13 mouse cellular contexts compared by ENCODE assay signal in the genomic region with DNA sequence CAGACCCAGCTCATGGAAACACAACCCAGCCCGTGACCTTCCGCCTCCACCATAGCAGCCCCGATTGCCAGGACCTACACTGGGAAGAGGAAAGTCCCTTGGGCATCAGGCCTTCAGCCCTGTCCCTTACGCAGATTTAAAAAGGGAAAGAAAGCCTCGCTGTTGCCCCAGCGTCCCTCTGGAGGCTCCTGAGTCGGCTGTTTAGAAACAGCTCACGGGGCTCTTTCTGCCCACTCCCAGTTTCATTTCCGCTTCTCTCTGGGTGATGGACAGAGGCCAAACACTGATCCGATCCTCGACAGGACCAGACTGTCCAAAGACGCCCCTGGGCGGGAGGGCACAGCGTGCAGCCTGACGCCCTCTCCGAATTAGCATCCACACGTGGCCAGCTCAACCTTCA.
DNase-seq lines count a peak whose midpoint lies in the region; TF ChIP-seq lines count a peak whose summit lies in the region.
"Had no signal": no experiment of that assay in that cellular context is flagged by ENCODE, and none has a peak within 500 bp of the region (broad histone marks: within the 10 kb centered on the region; RNA-seq: fewer than 3 reads in every experiment).

No protein-coding gene starts in this region.

- dilution Hi-C loops in CH12.LX (cut with MboI; ENCODE audit: extremely low pct_ligation_motif_present, extremely low pct_unique_long_range_greater_than_20kb, low sequenced_read_pairs), result no loop called here

- H3K9me3 ChIP-seq in CH12.LX (replicated peaks; ENCODE audit: low read length), result peaks cover 7% of the 10 kb centered on the region
- H3K9me3 ChIP-seq: G1E; heart, embryonic 15.5 days had no signal

- H3K4me3 ChIP-seq in gastrocnemius, adult 2 months, result peak overlapping the region; percentile 18; the same call in 1 of the 2 replicates
- peak overlapping the region in 1 of 3 experiments; percentile 36 for H3K4me3 ChIP-seq in CH12.LX (replicated peaks in 1 of 3; ENCODE audit: low read depth in 2 of 3, low read length in 2 of 3, poor library complexity in 1 of 3)
- H3K4me3 ChIP-seq: erythroblast, embryonic 14.5 days; heart, embryonic 15.5 days; left cerebral cortex, adult 2 months had no signal

- no peak for TF ChIP-seq POLR2A in CH12.LX (IDR thresholded peaks at IDR 0.05; ENCODE audit: low read depth, low read length)

- TF ChIP-seq RAD21 in CH12.LX (IDR thresholded peaks at IDR 0.05; ENCODE audit: low read depth, low read length), result no peak

- H3K36me3 ChIP-seq in CH12.LX (replicated peaks in 1 of 2; ENCODE audit: control insufficient read depth in 1 of 2, insufficient read depth in 1 of 2, low read length in 1 of 2), result peaks cover 5 to 88% of the 10 kb centered on the region in 2 experiments

- no peak overlapping the region for H3K4me2 ChIP-seq in CH12.LX (ENCODE audit: insufficient read depth, low read depth, poor library complexity, severe bottlenecking)
- H3K4me2 ChIP-seq: heart, embryonic 15.5 days had no signal

- no peaks in the 10 kb centered on the region for H3K79me2 ChIP-seq in CH12.LX (replicated peaks; ENCODE audit: control insufficient read depth, extremely low read depth, insufficient read depth, poor library complexity, severe bottlenecking)

- intact Hi-C loops in gastrocnemius, adult 2 months (cut with DNase I), result no loop called here

- no peaks in the 10 kb centered on the region for H3K27me3 ChIP-seq in CH12.LX (replicated peaks)
- H3K27me3 ChIP-seq: heart, embryonic 15.5 days had no signal

- H3K27ac ChIP-seq in gastrocnemius, adult 2 months, result peak overlapping the region; percentile 56; the same call in 1 of the 2 replicates
- H3K27ac ChIP-seq in CH12.LX (ENCODE audit: insufficient read depth, low read depth), result no peak overlapping the region
- H3K27ac ChIP-seq: heart, embryonic 15.5 days; left cerebral cortex, adult 2 months had no signal

- TF ChIP-seq CTCF in gastrocnemius, adult 2 months (IDR thresholded peaks at IDR 0.05), result no peak
- no peak for TF ChIP-seq CTCF in CH12.LX (conservative IDR thresholded peaks at IDR 0.05 in 1 of 2, IDR thresholded peaks at IDR 0.05 in 1 of 2; ENCODE audit: low read depth in 2 of 2, low read length in 2 of 2)

- peak; percentile 49 for DNase-seq in gastrocnemius, adult 2 months
- no peak for DNase-seq in gastrocnemius, postnatal 10 days
- DNase-seq in layer of hippocampus, adult 9-11 months, result peak; percentile 59
- no peak for DNase-seq in layer of hippocampus, adult 8-10 months (ENCODE audit: low spot score in 2 of 2)
- DNase-seq in CH12.LX (ENCODE audit: extremely low read depth), result no peak
- DNase-seq in lung, postnatal 4 days, result peak; percentile 38 to 43
- DNase-seq in urinary bladder, postnatal 14 days (ENCODE audit: low spot score), result no peak
- no peak for DNase-seq in thymus, postnatal 25 days
- DNase-seq: cerebellum, adult 8-10 months had no signal

- H3K9ac ChIP-seq in CH12.LX (ENCODE audit: insufficient read depth, low read depth), result no peak overlapping the region
- H3K9ac ChIP-seq: heart, embryonic 15.5 days had no signal

- in situ Hi-C loops in CH12.LX (cut with MboI; ENCODE audit: low pct_ligation_motif_present, low pct_unique_long_range_greater_than_20kb, low sequenced_read_pairs), result no loop called here

- peaks cover 49 to 54% of the 10 kb centered on the region in 2 experiments for H3K4me1 ChIP-seq in CH12.LX (ENCODE audit: control insufficient read depth in 1 of 2, insufficient read depth in 2 of 2)
- H3K4me1 ChIP-seq: heart, embryonic 15.5 days had no signal

- peak; percentile 61 for TF ChIP-seq EP300 in CH12.LX (IDR thresholded peaks at IDR 0.05; ENCODE audit: low read length)

TF ChIP-seq in CH12.LX, 34 proteins besides CTCF, POLR2A, EP300 and RAD21:
- TF ChIP-seq ETS1 (conservative IDR thresholded peaks at IDR 0.05; ENCODE audit: low read depth, low read length), result peak; percentile 46; the same call in 1 of the 2 replicates
- TF ChIP-seq TCF12 (IDR thresholded peaks at IDR 0.05; ENCODE audit: low read depth, low read length), result peak; percentile 60
- TF ChIP-seq BHLHE40 (IDR thresholded peaks at IDR 0.05; ENCODE audit: low read depth, low read length), result peak; percentile 79
- no peak for TF ChIP-seq TBP (conservative IDR thresholded peaks at IDR 0.05; ENCODE audit: low read depth, low read length)
- peak; percentile 93 for TF ChIP-seq IRF4 (IDR thresholded peaks at IDR 0.05; ENCODE audit: low read depth, low read length)
- TF ChIP-seq MEF2A (IDR thresholded peaks at IDR 0.05; ENCODE audit: borderline replicate concordance, low read depth, low read length), result peak; percentile 32; the same call in 1 of the 2 replicates

Comparison
In these comparisons a context has a peak if more than half of its experiments do, and no peak if none do; other contexts are left out.
1. DNase-seq: peak in gastrocnemius, adult 2 months (single experiment), layer of hippocampus, adult 9-11 months (single experiment) and lung, postnatal 4 days (2 of 2); none in gastrocnemius, postnatal 10 days (single experiment), layer of hippocampus, adult 8-10 months (0 of 2), CH12.LX (single experiment), urinary bladder, postnatal 14 days (single experiment) and thymus, postnatal 25 days (single experiment).